Mouse (Mus musculus) adrenal gland, postnatal 36 days (tissue): ENCODE data around the gene Ccdc158. TPM values are rescaled to one million over a fixed set of nuclear protein-coding genes. Genes with fewer than 3 reads are reported as not detected.

Experiments
- DNase-seq, 2 experiments: peaks; one replicate each; pipeline ENCODE4 v3.0.0; 2021; ENCODE audit warnings: mixed read lengths in 1 of 2
- total RNA-seq, 2 experiments: library from RNA; stranded (reverse); gene quantifications; 2 replicates each; pipeline ENCODE4 v1.2.3; 2021

Gene Ccdc158
- total RNA-seq, 2 experiments from 2014 or later, result 0.16 to 0.23 TPM

GRCm38 (mm10) chr5:92688124-92688523 lies 13.1 kb upstream of the Ccdc158 start:
- DNase-seq, result no peak

GRCm38 (mm10) chr5:92684715-92685460 lies 9.8 kb upstream of the Ccdc158 start:
- DNase-seq, result no peak

GRCm38 (mm10) chr5:92683871-92684475 lies 8.9 kb upstream of the Ccdc158 start:
- no peak for DNase-seq

GRCm38 (mm10) chr5:92683351-92683807 lies 8.3 kb upstream of the Ccdc158 start, which contains the start of gene Shroom3:
Shroom3 (plus strand) TSS chr5:92683435.
- DNase-seq, result peak; percentile 20 to 31

GRCm38 (mm10) chr5:92682621-92683348 lies 7.7 kb upstream of the Ccdc158 start:
- DNase-seq, result peak in 1 of 2 experiments; percentile 15

- DNase-seq, result no peak
Observed at GRCm38 (mm10) chr5:92681861-92682260, 6.8 kb upstream of the Ccdc158 start.

GRCm38 (mm10) chr5:92679441-92679840 lies 4.4 kb upstream of the Ccdc158 start:
- peak; percentile 3 to 28 for DNase-seq

GRCm38 (mm10) chr5:92675574-92675920 lies 476 bp upstream of the Ccdc158 start:
- DNase-seq, result no peak

GRCm38 (mm10) chr5:92666860-92667259 lies 8.2 kb downstream of the Ccdc158 start:
- no peak for DNase-seq

GRCm38 (mm10) chr5:92664321-92664720 lies 10.8 kb downstream of the Ccdc158 start:
- DNase-seq, result no peak

- peak; percentile 74 to 75 for DNase-seq
Observed at GRCm38 (mm10) chr5:92656256-92656655, 18.8 kb downstream of the Ccdc158 start.

- no peak for DNase-seq
Observed at GRCm38 (mm10) chr5:92640861-92641260, 34.2 kb downstream of the Ccdc158 start.

- no peak for DNase-seq
Observed at GRCm38 (mm10) chr5:92635891-92636290, 39.2 kb downstream of the Ccdc158 start.

- DNase-seq, result no peak
Observed at GRCm38 (mm10) chr5:92634916-92635315, 40.2 kb downstream of the Ccdc158 start.

GRCm38 (mm10) chr5:92633526-92633925 lies 41.5 kb downstream of the Ccdc158 start:
- DNase-seq, result peak; percentile 14 to 21

GRCm38 (mm10) chr5:92627896-92628295 lies 47.2 kb downstream of the Ccdc158 start:
- DNase-seq, result no peak

GRCm38 (mm10) chr5:92621883-92622282 lies 53.2 kb downstream of the Ccdc158 start:
- no peak for DNase-seq

- DNase-seq, result no peak
Observed at GRCm38 (mm10) chr5:92612756-92613155, 62.3 kb downstream of the Ccdc158 start.

GRCm38 (mm10) chr5:92607492-92608229 lies 67.4 kb downstream of the Ccdc158 start:
- DNase-seq, result no peak

- peak; percentile 24 to 48 for DNase-seq
Observed at GRCm38 (mm10) chr5:92604452-92605247, 70.4 kb downstream of the Ccdc158 start.
